Mouse (Mus musculus) lung, embryonic 14.5 days (tissue): Measurements from ENCODE around the gene Phactr2. TPM values are rescaled to one million over a fixed set of nuclear protein-coding genes. Genes with fewer than 3 reads are reported as not detected.
A peak's percentile ranks its signal among the peaks of the same experiment; 100 is the strongest.

ENCODE experiments used
- ATAC-seq: fragments of 200-750 bp; cut with Nextera tagmentation; 2 replicates; pipeline ENCODE4 v1.8.0; 2017; ENCODE audit warnings: mild to moderate bottlenecking, moderate TSS enrichment, moderate library complexity; ENCODE audit not compliant: insufficient read depth
- DNase-seq: peaks from one replicate; pipeline ENCODE4 v3.0.0-alpha.2; 2015
- H3K27ac ChIP-seq: fragments of 300-500 bp; sonication (generic); 2 replicates; pipeline ENCODE4 v1.5.1; 2014; ENCODE audit warnings: low read depth, mild to moderate bottlenecking, moderate library complexity
- H3K27me3 ChIP-seq: fragments of 300-500 bp; sonication (generic); 2 replicates; pipeline ENCODE4 v1.6.1; 2014; ENCODE audit warnings: low read length, control low read depth; ENCODE audit not compliant: insufficient read depth
- H3K36me3 ChIP-seq: fragments of 300-500 bp; sonication (generic); 2 replicates; pipeline ENCODE4 v1.6.1; 2014; ENCODE audit warnings: control low read depth; ENCODE audit not compliant: insufficient read depth
- H3K4me1 ChIP-seq: fragments of 300-500 bp; sonication (generic); 2 replicates; pipeline ENCODE4 v1.6.1; 2014; ENCODE audit warnings: antibody characterized with exemption, control low read depth; ENCODE audit not compliant: insufficient read depth
- H3K4me2 ChIP-seq: fragments of 300-500 bp; sonication (generic); 2 replicates; pipeline ENCODE4 v1.6.1; 2014; ENCODE audit warnings: mild to moderate bottlenecking
- H3K4me3 ChIP-seq: fragments of 300-500 bp; sonication (generic); 2 replicates; pipeline ENCODE4 v1.5.1; 2014; ENCODE audit warnings: low read depth, low read length
- H3K9ac ChIP-seq: fragments of 300-500 bp; sonication (generic); 2 replicates; pipeline ENCODE4 v1.6.1; 2014
- H3K9me3 ChIP-seq: fragments of 300-500 bp; sonication (generic); 2 replicates; pipeline ENCODE4 v1.6.1; 2016; ENCODE audit warnings: low read depth, low read length, control low read depth
- CTCF ChIP-seq: IDR thresholded peaks from 2 replicates; pipeline ENCODE4 v1.5.1; 2016; ENCODE audit warnings: antibody characterized with exemption, low read depth
- WGBS: fragments of 180-500 bp; shearing (Covaris S2); extraction: QIAGEN DNeasy Blood & Tissue Kit; methylation state at CpG from one replicate; pipeline ENCODE4 v1.1.7; 2014; 5-methylcytosine and 5-hydroxymethylcytosine counted together
- polyA plus RNA-seq: library from polyadenylated mRNA; unstranded; fragments of >200 nt; fragmentation: Nextera tagmentation; extraction: Ambion mirVana; gene quantifications from 2 replicates; pipeline ENCODE4 v1.2.1, GENCODE M21; 2014

The Phactr2 gene
- polyA plus RNA-seq, 1 experiment from 2014 or later, result 40.7 TPM

DNA sequence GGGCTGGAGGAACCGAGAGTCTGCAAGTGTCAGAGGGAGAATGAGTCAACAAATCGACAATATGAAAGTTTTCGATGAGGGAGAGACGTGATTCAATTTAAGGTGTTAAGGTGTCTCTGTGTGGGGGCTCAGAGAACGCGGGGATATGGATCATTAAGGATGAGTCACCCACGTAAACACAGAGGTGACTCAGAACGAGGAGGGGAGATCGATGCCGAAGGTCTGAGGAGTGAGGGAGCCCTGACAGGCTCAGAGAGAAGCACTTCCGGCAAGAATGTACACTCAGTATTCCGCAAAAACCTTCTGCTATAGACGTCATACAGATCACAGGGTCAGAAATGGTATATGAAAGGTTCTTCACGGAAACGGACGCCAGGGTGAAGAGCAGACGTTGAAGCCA is 49.7 kb downstream of the Phactr2 start:
- DNase-seq, result no peak
- TF ChIP-seq CTCF, result no peak

DNA sequence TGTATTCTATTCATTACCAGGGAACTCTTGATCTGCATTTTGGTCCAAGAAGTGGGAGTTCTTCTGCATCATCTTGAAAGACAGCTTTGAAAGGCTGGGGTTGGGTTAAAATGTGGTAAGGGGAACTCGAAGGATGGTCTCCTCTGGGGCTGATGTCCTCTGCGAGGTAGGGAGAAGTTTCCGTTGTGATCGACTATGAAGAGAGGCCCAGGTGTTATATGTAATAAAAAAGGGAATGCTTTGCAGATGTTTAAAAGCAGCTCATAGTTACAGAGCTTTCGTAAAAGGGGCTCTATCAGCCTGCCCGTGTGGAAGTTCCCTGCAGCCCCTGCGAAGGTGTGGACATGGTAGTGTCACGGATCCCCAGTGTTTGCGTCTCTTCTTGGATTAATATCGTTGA is 50.2 kb downstream of the Phactr2 start:
- Histone ChIP-seq H3K36me3 (no peaks in the 10 kb centered on the region), H3K4me3 (no peak overlapping the region), H3K4me2 (no peak overlapping the region), H3K9ac (no peak overlapping the region), H3K27ac (no peak overlapping the region), H3K9me3 (no peaks in the 10 kb centered on the region), H3K27me3 (no peaks in the 10 kb centered on the region), H3K4me1 (no peaks in the 10 kb centered on the region)
- 86% methylated on average over 10 of the region's 10 CpGs for WGBS
- no peak for TF ChIP-seq CTCF
- no peak for ATAC-seq
- no peak for DNase-seq

More for the DNA sequence above, 49.7 kb downstream of the Phactr2 start:
- Histone ChIP-seq H3K4me1 (no peaks in the 10 kb centered on the region), H3K27me3 (no peaks in the 10 kb centered on the region), H3K9me3 (no peaks in the 10 kb centered on the region), H3K9ac (no peak overlapping the region), H3K4me2 (no peak overlapping the region), H3K4me3 (no peak overlapping the region), H3K36me3 (no peaks in the 10 kb centered on the region), H3K27ac (no peak overlapping the region)
- no peak for ATAC-seq
- WGBS, result 61% methylated on average over 17 of the region's 17 CpGs

DNA sequence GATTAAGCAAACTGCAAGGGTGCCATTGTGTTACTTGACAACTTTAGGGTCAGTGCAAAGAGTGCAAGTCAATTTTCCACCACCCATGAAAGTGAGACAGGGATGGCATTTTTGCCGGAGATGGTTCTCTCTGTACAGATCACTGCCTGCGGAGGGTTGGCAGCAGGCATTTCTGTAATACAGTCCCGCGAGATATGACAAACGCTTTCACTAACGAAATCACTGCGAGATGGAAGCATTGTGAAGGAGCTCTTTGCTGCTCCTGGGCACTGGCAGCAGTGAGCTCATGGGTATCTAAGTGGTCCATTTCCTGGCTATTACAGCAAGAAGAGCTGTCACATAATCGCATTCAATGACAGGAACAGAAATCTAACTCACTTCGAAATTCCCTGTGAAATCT is 52.1 kb downstream of the Phactr2 start:
- 80% methylated on average over 9 of the region's 9 CpGs for WGBS

DNA sequence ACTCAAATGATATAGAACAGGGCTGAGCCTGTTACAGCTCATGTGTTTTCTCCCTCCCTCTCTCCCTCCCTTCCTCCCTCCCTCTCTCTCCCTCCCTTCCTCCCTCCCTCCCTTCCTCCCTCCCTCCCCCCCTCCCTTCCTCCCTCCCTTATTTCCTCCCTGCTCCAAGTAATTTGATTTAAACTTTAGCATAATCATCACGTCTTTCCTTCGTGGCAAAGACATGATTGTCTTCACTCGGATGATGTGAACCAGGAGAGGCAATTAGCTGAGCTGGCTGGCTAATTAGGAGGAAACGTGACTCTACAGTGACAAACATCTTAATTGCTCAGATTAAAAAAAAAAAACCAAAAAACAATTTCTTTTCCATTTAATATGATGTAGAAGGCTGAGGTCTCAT is 55.0 kb downstream of the Phactr2 start:
- 48% methylated on average over 4 of the region's 4 CpGs for WGBS
- H3K9me3 ChIP-seq, result no peaks in the 10 kb centered on the region
- no peaks in the 10 kb centered on the region for H3K27me3 ChIP-seq
- H3K4me2 ChIP-seq, result no peak overlapping the region
- no peak overlapping the region for H3K27ac ChIP-seq
- DNase-seq (no peak), ATAC-seq (no peak)
- no peaks in the 10 kb centered on the region for H3K4me1 ChIP-seq
- H3K9ac ChIP-seq, result no peak overlapping the region
- no peaks in the 10 kb centered on the region for H3K36me3 ChIP-seq
- H3K4me3 ChIP-seq, result no peak overlapping the region
- TF ChIP-seq CTCF, result no peak

More for the DNA sequence above, 52.1 kb downstream of the Phactr2 start:
- Histone ChIP-seq H3K9me3 (no peaks in the 10 kb centered on the region), H3K4me2 (no peak overlapping the region), H3K9ac (no peak overlapping the region), H3K27me3 (no peaks in the 10 kb centered on the region), H3K27ac (no peak overlapping the region), H3K4me1 (no peaks in the 10 kb centered on the region), H3K4me3 (no peak overlapping the region), H3K36me3 (no peaks in the 10 kb centered on the region)
- ATAC-seq, result no peak
- TF ChIP-seq CTCF, result no peak
- no peak for DNase-seq

DNA sequence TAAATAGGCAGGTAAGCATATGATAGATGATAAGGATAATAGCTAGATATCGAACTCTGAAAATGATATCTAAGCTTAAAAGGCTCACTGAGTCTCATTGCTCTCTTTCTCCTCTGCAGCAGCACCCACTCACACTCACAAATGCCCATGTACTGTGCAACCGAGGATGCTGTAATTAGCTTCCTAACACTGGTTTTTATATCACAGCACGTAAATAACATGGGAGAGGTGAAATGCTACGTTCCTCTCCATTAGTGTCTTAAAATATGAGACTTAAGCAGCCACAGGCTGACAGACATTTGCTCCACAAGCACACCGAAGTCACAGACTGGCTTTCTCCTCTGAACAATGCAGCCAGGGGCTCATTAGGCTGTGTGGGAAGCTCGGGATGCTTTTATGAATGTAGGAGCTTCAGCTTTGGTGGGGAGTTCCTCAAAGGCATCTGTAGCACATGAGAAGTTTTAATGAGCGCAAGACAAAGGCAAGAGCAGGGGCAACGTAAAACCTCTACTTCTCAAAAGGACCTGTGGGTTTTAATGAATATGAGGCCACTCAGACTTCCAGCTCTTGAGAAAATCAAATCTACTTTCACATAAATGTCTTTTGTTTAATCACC is 58.6 kb downstream of the Phactr2 start:
- H3K4me3 ChIP-seq, result no peak overlapping the region
- H3K4me1 ChIP-seq, result peaks cover 4% of the 10 kb centered on the region; the same call in 1 of the 2 replicates
- no peak overlapping the region for H3K9ac ChIP-seq
- H3K4me2 ChIP-seq, result no peak overlapping the region
- no peaks in the 10 kb centered on the region for H3K9me3 ChIP-seq
- H3K27ac ChIP-seq, result no peak overlapping the region
- DNase-seq (no peak), ATAC-seq (no peak)
- H3K27me3 ChIP-seq, result no peaks in the 10 kb centered on the region
- no peak for TF ChIP-seq CTCF
- H3K36me3 ChIP-seq, result no peaks in the 10 kb centered on the region
- WGBS, result 74% methylated on average over 8 of the region's 8 CpGs

DNA sequence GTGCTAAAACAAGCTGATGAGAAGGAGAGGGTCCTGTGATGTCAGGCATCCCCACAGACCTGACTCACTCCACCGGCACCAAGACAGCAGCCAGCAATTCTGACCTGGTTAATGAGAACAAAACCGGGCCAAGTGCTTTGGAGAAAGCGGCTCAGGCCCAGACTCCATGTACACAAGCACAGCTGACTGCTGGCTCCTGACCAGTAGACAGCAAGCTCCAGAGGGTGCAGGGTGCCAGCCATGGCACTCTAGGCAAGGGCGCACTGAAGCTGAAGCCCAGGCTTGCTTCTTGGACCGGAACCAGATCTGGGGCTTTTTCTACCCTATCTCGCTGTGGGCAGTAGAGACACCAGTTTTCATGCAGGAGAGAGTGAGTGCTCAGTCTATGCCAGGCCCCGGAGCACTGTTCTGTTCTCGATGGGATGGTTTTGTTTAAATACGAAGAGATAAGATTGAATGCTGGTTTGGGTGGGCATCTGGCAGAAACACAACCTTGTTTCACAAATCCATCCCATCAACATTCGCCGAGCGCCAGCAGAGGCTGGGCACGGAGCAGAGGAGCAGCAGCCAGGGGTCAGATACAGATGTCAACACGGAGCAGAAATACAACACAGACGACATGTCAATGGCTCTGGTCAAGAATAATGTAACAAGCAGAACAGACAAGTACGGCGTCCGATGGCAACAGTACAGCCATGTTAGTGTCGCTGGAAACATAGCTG is 61.8 kb downstream of the Phactr2 start:
- Histone ChIP-seq H3K9me3 (no peaks in the 10 kb centered on the region), H3K27me3 (no peaks in the 10 kb centered on the region), H3K27ac (no peak overlapping the region; the same call in 1 of the 2 replicates), H3K4me2 (no peak overlapping the region), H3K4me1 (peaks cover 4% of the 10 kb centered on the region; the same call in 1 of the 2 replicates), H3K36me3 (no peaks in the 10 kb centered on the region), H3K9ac (no peak overlapping the region), H3K4me3 (no peak overlapping the region)
- ATAC-seq (peak; percentile 75), DNase-seq (peak; percentile 40)
- no peak for TF ChIP-seq CTCF
- WGBS, result 67% methylated on average over 19 of the region's 19 CpGs

DNA sequence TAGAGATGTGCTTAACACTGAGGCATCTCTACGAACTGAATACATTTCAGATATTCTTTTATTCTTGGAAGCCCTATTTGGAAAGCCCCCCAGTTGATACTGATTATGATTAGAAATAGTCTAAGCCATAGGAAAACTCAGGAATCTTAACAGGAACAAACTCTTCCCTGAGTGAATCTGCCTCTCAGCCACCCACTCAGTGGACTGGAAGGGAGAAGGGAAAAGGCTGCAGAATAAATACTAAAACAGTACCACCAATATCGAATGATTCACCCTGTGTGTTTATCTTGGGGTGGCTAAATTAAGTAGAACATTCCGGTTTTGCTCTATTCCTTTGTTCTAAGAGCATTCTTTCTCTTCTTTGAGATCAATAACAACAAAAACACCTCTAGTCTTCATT is 63.2 kb downstream of the Phactr2 start:
- Histone ChIP-seq H3K36me3 (no peaks in the 10 kb centered on the region), H3K9ac (no peak overlapping the region), H3K4me3 (no peak overlapping the region), H3K27ac (no peak overlapping the region), H3K4me2 (no peak overlapping the region), H3K4me1 (peaks cover 4% of the 10 kb centered on the region; the same call in 1 of the 2 replicates), H3K27me3 (no peaks in the 10 kb centered on the region), H3K9me3 (no peaks in the 10 kb centered on the region)
- DNase-seq (no peak), ATAC-seq (no peak)
- TF ChIP-seq CTCF, result no peak
- WGBS, result 75% methylated on average over 3 of the region's 3 CpGs
